Mouse (Mus musculus) intestine, postnatal 0 days (tissue): ENCODE measurements around the gene Kif5c. TPM values are rescaled to one million over a fixed set of nuclear protein-coding genes. Genes with fewer than 3 reads are reported as not detected.

Experiments used
- ATAC-seq: fragments of 200-750 bp; cut with Nextera tagmentation; 2 replicates; pipeline ENCODE4 v1.8.0; 2017; ENCODE audit warnings: mild to moderate bottlenecking, moderate TSS enrichment, moderate library complexity
- H3K27ac ChIP-seq: fragments of 300-500 bp; sonication (generic); 2 replicates; pipeline ENCODE4 v1.5.1; 2014; ENCODE audit warnings: mild to moderate bottlenecking, low read depth, low read length, moderate library complexity
- H3K27me3 ChIP-seq: fragments of 300-500 bp; sonication (generic); replicated peaks from 2 replicates; pipeline ENCODE4 v1.6.1; 2014; ENCODE audit warnings: low read length, mixed read lengths; ENCODE audit not compliant: control insufficient read depth, insufficient read depth
- H3K36me3 ChIP-seq: fragments of 300-500 bp; sonication (generic); 2 replicates; pipeline ENCODE4 v1.6.1; 2014; ENCODE audit warnings: mild to moderate bottlenecking, moderate library complexity; ENCODE audit not compliant: control insufficient read depth, insufficient read depth
- H3K4me1 ChIP-seq: fragments of 300-500 bp; sonication (generic); replicated peaks from 2 replicates; pipeline ENCODE4 v1.6.1; 2014; ENCODE audit warnings: antibody characterized with exemption, low read length, mixed read lengths; ENCODE audit not compliant: control insufficient read depth, insufficient read depth
- H3K4me2 ChIP-seq: fragments of 300-500 bp; sonication (generic); replicated peaks from 2 replicates; pipeline ENCODE4 v1.6.1; 2014; ENCODE audit warnings: low read depth, mild to moderate bottlenecking, moderate library complexity
- H3K4me3 ChIP-seq: fragments of 300-500 bp; sonication (generic); 2 replicates; pipeline ENCODE4 v1.5.1; 2014; ENCODE audit warnings: low read depth, low read length
- H3K9ac ChIP-seq: fragments of 300-500 bp; sonication (generic); 2 replicates; pipeline ENCODE4 v1.6.1; 2014; ENCODE audit warnings: mild to moderate bottlenecking, low read depth, low read length
- H3K9me3 ChIP-seq: fragments of 300-500 bp; sonication (generic); 2 replicates; pipeline ENCODE4 v1.6.1; 2016; ENCODE audit warnings: mixed run types; ENCODE audit not compliant: control insufficient read depth
- CTCF ChIP-seq: sonication (generic); IDR thresholded peaks from 2 replicates; pipeline ENCODE4 v1.5.1; 2016; ENCODE audit warnings: low read depth, mild to moderate bottlenecking, control low read depth, antibody characterized with exemption, moderate library complexity
- WGBS: fragments of 180-500 bp; shearing (Covaris S2); extraction: QIAGEN DNeasy Blood & Tissue Kit; methylation state at CpG from one replicate; pipeline ENCODE4 v1.1.7; 2014; 5-methylcytosine and 5-hydroxymethylcytosine counted together
- polyA plus RNA-seq: library from polyadenylated mRNA; unstranded; fragments of >200 nt; fragmentation: Nextera tagmentation; extraction: Ambion mirVana; gene quantifications from 2 replicates; pipeline ENCODE4 v1.2.1, GENCODE M21; 2015

The Kif5c gene
- polyA plus RNA-seq, 1 experiment from 2014 or later = 2.7 TPM

- TF ChIP-seq CTCF = no peak
- no peak overlapping the region for H3K4me3 ChIP-seq
- H3K36me3 ChIP-seq = no peaks in the 10 kb centered on the region
- H3K4me2 ChIP-seq = no peak overlapping the region
- H3K9ac ChIP-seq = no peak overlapping the region
- no peak overlapping the region for H3K27ac ChIP-seq
- H3K27me3 ChIP-seq = no peaks in the 10 kb centered on the region
- no peaks in the 10 kb centered on the region for H3K9me3 ChIP-seq
- 72% methylated on average over 6 of the region's 6 CpGs for WGBS
- ATAC-seq = no peak
- peaks cover 4% of the 10 kb centered on the region; the same call in 1 of the 2 replicates for H3K4me1 ChIP-seq
Measured at GRCm38 (mm10) chr2:49809496-49809895, 190.4 kb downstream of the Kif5c start.

- H3K36me3 ChIP-seq = no peaks in the 10 kb centered on the region
- WGBS = 22% methylated on average over 11 of the region's 11 CpGs
- peaks cover 4% of the 10 kb centered on the region; the same call in 1 of the 2 replicates for H3K4me1 ChIP-seq
- H3K9me3 ChIP-seq = no peaks in the 10 kb centered on the region
- no peaks in the 10 kb centered on the region for H3K27me3 ChIP-seq
- ATAC-seq = peak; percentile 43
- H3K27ac ChIP-seq = peak overlapping the region; percentile 11; the same call in 1 of the 2 replicates
- H3K4me2 ChIP-seq = peak overlapping the region; percentile 46
- no peak overlapping the region for H3K4me3 ChIP-seq
- TF ChIP-seq CTCF = no peak
- no peak overlapping the region for H3K9ac ChIP-seq
Measured at GRCm38 (mm10) chr2:49811420-49811819, 192.3 kb downstream of the Kif5c start.

GRCm38 (mm10) chr2:49811871-49812363, 192.8 kb downstream of the Kif5c start:
- peak; percentile 26; the same call in 1 of the 2 replicates for TF ChIP-seq CTCF
- H3K4me3 ChIP-seq = no peak overlapping the region
- H3K27me3 ChIP-seq = no peaks in the 10 kb centered on the region
- whole genome bisulfite sequencing = 21% methylated on average over 4 of the region's 4 CpGs
- H3K9me3 ChIP-seq = no peaks in the 10 kb centered on the region
- peaks cover 4% of the 10 kb centered on the region; the same call in 1 of the 2 replicates for H3K4me1 ChIP-seq
- no peak overlapping the region for H3K9ac ChIP-seq
- H3K27ac ChIP-seq = peak overlapping the region; percentile 11; the same call in 1 of the 2 replicates
- peak overlapping the region; percentile 46 for H3K4me2 ChIP-seq
- no peaks in the 10 kb centered on the region for H3K36me3 ChIP-seq
- peak; percentile 48 for ATAC-seq

- no peak overlapping the region for H3K9ac ChIP-seq
- no peak for ATAC-seq
- 53% methylated on average over 4 of the region's 4 CpGs for whole genome bisulfite sequencing
- no peaks in the 10 kb centered on the region for H3K36me3 ChIP-seq
- no peaks in the 10 kb centered on the region for H3K27me3 ChIP-seq
- H3K4me3 ChIP-seq = no peak overlapping the region
- TF ChIP-seq CTCF = no peak
- peaks cover 4% of the 10 kb centered on the region; the same call in 1 of the 2 replicates for H3K4me1 ChIP-seq
- H3K4me2 ChIP-seq = no peak overlapping the region
- H3K9me3 ChIP-seq = no peaks in the 10 kb centered on the region
- H3K27ac ChIP-seq = no peak overlapping the region
Measured at GRCm38 (mm10) chr2:49813151-49813550, 194.1 kb downstream of the Kif5c start.

- peak; percentile 86 for ATAC-seq
- WGBS = 27% methylated on average over 6 of the region's 6 CpGs
- H3K4me2 ChIP-seq = 0 out of 2 replicates have a peak overlapping the region, but pooled peaks have one; percentile 6
Measured at GRCm38 (mm10) chr2:49814011-49814410, 194.9 kb downstream of the Kif5c start.

GRCm38 (mm10) chr2:49815696-49816320, 196.7 kb downstream of the Kif5c start:
- Histone ChIP-seq H3K4me2 (no peak overlapping the region), H3K4me1 (peaks cover 4% of the 10 kb centered on the region; the same call in 1 of the 2 replicates), H3K9me3 (no peaks in the 10 kb centered on the region), H3K9ac (no peak overlapping the region), H3K27ac (no peak overlapping the region), H3K4me3 (no peak overlapping the region), H3K27me3 (no peaks in the 10 kb centered on the region), H3K36me3 (no peaks in the 10 kb centered on the region)
- TF ChIP-seq CTCF = no peak
- WGBS = 35% methylated on average over 3 of the region's 3 CpGs
- no peak for ATAC-seq

More at GRCm38 (mm10) chr2:49814011-49814410, 194.9 kb downstream of the Kif5c start:
- Histone ChIP-seq H3K27ac (no peak overlapping the region), H3K4me3 (no peak overlapping the region), H3K27me3 (no peaks in the 10 kb centered on the region), H3K4me1 (peaks cover 4% of the 10 kb centered on the region; the same call in 1 of the 2 replicates), H3K36me3 (no peaks in the 10 kb centered on the region), H3K9ac (no peak overlapping the region), H3K9me3 (no peaks in the 10 kb centered on the region)
- no peak for TF ChIP-seq CTCF
